Mouse (Mus musculus): Measurements from ENCODE around the gene Gnb1l. TPM values are rescaled to one million over a fixed set of nuclear protein-coding genes. Genes with fewer than 3 reads are reported as not detected.

The Gnb1l gene
- polyA plus RNA-seq, 1 experiment from 2014 or later = 12.9 TPM

DNA sequence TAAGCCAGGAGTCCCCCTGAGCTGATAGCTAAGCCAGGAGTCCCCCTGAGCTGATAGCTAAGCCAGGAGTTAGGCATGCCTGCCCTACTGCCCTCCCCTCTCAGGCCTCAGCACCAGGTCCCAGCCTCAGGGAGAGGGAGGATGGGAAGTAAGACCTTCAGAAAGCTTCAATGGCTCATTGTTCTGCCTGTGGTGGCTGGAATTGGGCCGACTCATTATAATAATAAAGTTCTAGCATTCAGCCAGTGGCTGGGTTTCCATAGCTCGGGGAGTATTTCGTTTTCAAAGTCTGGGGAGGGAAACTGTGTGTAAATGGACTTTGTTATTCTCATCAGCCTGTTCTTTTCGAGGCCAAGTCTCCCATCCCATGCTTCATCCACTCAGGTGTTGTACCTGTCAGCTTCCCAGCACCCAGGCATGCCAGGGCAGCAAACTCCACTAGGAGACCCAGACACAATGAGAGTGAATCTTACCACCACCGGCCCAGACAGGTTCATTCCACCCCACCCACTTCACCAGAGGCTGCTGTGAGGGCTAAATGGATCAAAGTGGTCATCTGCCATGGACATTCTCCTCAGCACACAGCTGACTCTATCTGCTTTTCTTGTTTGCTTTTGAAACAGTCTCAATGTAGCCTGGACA lies 13.6 kb upstream of the Gnb1l start:
- WGBS = 18% methylated on average over 5 of the region's 5 CpGs
- peak; percentile 63; the same call in 1 of the 2 replicates for ATAC-seq

DNA sequence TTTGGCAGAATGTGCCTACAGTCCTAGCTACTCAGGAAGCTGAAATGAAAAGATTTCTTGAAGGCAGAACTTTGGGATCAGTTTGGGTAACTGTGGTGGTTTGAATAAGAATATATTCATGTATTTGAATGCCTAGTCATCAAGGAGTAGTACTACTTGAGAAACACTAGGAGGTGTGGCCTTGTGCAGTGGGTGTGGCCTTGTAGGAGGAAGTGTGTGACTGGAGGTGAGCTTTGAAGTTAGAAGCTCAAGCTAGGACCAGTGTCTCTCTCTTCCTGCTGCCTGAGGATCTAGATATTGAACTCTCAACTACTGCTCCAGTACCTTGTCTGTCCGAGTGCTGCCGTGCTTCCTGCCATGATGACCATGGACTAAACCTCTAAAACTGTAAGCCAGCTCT lies 12.4 kb upstream of the Gnb1l start:
- H3K27ac ChIP-seq = no peak overlapping the region
- H3K36me3 ChIP-seq = no peaks in the 10 kb centered on the region
- no peak for ATAC-seq
- H3K9me3 ChIP-seq = no peaks in the 10 kb centered on the region
- no peak overlapping the region for H3K9ac ChIP-seq (replicated peaks)
- no peak overlapping the region for H3K4me2 ChIP-seq (replicated peaks)
- H3K27me3 ChIP-seq = no peaks in the 10 kb centered on the region
- H3K4me3 ChIP-seq (replicated peaks) = no peak overlapping the region
- peaks cover 17% of the 10 kb centered on the region for H3K4me1 ChIP-seq (replicated peaks)
- 85% methylated on average over 2 of the region's 2 CpGs for whole genome bisulfite sequencing

More for the DNA sequence above, 13.6 kb upstream of the Gnb1l start:
- Histone ChIP-seq H3K9ac (replicated peaks) (no peak overlapping the region), H3K36me3 (no peaks in the 10 kb centered on the region), H3K4me3 (replicated peaks) (no peak overlapping the region), H3K4me2 (replicated peaks) (no peak overlapping the region), H3K27ac (peak overlapping the region; percentile 7; the same call in 1 of the 2 replicates), H3K9me3 (no peaks in the 10 kb centered on the region), H3K27me3 (no peaks in the 10 kb centered on the region), H3K4me1 (replicated peaks) (peaks cover 17% of the 10 kb centered on the region)

DNA sequence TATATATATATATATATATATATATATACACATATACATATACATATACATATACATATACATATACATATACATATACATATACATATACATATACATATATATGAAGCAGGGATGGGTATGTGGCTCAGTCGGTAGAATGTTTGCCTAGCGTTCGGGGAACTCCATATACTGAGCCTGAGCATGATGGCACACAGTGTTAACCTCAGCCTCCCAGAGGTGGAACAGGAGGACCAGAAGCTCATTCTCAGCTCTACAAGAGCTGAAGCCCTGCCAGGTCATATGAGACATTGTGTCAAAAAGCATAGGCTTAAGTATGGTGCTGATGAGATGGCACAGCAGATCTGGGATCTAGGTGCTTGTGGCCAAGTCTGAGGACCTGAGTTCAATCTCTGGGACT lies 8.2 kb upstream of the Gnb1l start:
- no peaks in the 10 kb centered on the region for H3K27me3 ChIP-seq
- no peak for ATAC-seq
- H3K4me1 ChIP-seq (replicated peaks) = no peaks in the 10 kb centered on the region
- H3K4me2 ChIP-seq (replicated peaks) = no peak overlapping the region
- no peak overlapping the region for H3K27ac ChIP-seq
- WGBS = 97% methylated on average over 3 of the region's 3 CpGs
- no peaks in the 10 kb centered on the region for H3K9me3 ChIP-seq
- H3K9ac ChIP-seq (replicated peaks) = no peak overlapping the region
- H3K4me3 ChIP-seq (replicated peaks) = no peak overlapping the region
- H3K36me3 ChIP-seq = no peaks in the 10 kb centered on the region

GRCm38 (mm10) chr16:18490894-18491293 lies 7.6 kb upstream of the Gnb1l start:
- Histone ChIP-seq H3K36me3 (no peaks in the 10 kb centered on the region), H3K27ac (no peak overlapping the region), H3K4me3 (replicated peaks) (no peak overlapping the region), H3K27me3 (no peaks in the 10 kb centered on the region), H3K4me2 (replicated peaks) (no peak overlapping the region), H3K9ac (replicated peaks) (no peak overlapping the region), H3K4me1 (replicated peaks) (no peaks in the 10 kb centered on the region), H3K9me3 (no peaks in the 10 kb centered on the region)
- WGBS = 50% methylated on average over 1 of the region's 1 CpGs
- ATAC-seq = no peak

GRCm38 (mm10) chr16:18497865-18498515 lies 523 bp upstream of the Gnb1l start:
- 7% methylated on average over 6 of the region's 6 CpGs for WGBS
- peak; percentile 74 for ATAC-seq
- peak overlapping the region; percentile 66 for H3K4me3 ChIP-seq (replicated peaks)
- peak overlapping the region; percentile 86 for H3K4me2 ChIP-seq (replicated peaks)
- H3K27ac ChIP-seq = peak overlapping the region; percentile 93
- peaks cover 18% of the 10 kb centered on the region for H3K36me3 ChIP-seq
- peaks cover 21% of the 10 kb centered on the region for H3K4me1 ChIP-seq (replicated peaks)
- H3K9me3 ChIP-seq = no peaks in the 10 kb centered on the region
- H3K27me3 ChIP-seq = no peaks in the 10 kb centered on the region
- peak overlapping the region; percentile 81 for H3K9ac ChIP-seq (replicated peaks)

DNA sequence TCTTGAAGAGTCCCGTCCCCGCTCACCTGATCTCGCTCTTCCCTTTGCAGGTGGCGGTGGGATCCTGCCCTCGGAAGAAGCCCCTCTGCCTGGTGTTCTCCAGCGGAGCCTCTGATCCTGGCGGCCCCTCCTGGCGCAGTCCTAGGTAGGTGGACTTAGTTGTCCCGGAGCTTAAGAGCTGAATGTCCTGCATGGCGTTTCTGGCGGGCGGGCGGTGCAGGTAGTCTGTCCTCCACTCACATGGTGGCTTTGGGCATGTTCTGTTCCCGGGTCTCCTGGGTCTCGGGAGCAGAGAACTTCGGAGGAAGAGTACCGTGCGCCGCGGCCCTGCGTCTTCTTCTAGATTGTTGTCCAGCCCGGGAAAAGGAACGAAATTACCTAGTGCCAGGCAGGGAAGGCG lies 483 bp downstream of the Gnb1l start:
- Histone ChIP-seq H3K36me3 (peaks cover 25% of the 10 kb centered on the region), H3K9me3 (no peaks in the 10 kb centered on the region), H3K9ac (replicated peaks) (peak overlapping the region; percentile 81), H3K27ac (peak overlapping the region; percentile 93; the same call in 1 of the 2 replicates), H3K4me1 (replicated peaks) (peaks cover 21% of the 10 kb centered on the region), H3K27me3 (no peaks in the 10 kb centered on the region), H3K4me2 (replicated peaks) (peak overlapping the region; percentile 86), H3K4me3 (replicated peaks) (peak overlapping the region; percentile 66)
- WGBS = under 1% methylated on average over 24 of the region's 24 CpGs
- ATAC-seq = no peak

- Histone ChIP-seq H3K4me2 (replicated peaks) (no peak overlapping the region), H3K27me3 (no peaks in the 10 kb centered on the region), H3K9me3 (no peaks in the 10 kb centered on the region), H3K4me3 (replicated peaks) (no peak overlapping the region), H3K4me1 (replicated peaks) (peaks cover 21% of the 10 kb centered on the region), H3K9ac (replicated peaks) (no peak overlapping the region), H3K27ac (no peak overlapping the region), H3K36me3 (peaks cover 30% of the 10 kb centered on the region)
- 94% methylated on average over 6 of the region's 6 CpGs for WGBS
- no peak for ATAC-seq
Observed at GRCm38 (mm10) chr16:18501531-18501930, 3.0 kb downstream of the Gnb1l start.

GRCm38 (mm10) chr16:18503566-18504342 lies 5.2 kb downstream of the Gnb1l start:
- H3K27ac ChIP-seq = no peak overlapping the region
- H3K4me3 ChIP-seq (replicated peaks) = no peak overlapping the region
- no peaks in the 10 kb centered on the region for H3K27me3 ChIP-seq
- H3K9ac ChIP-seq (replicated peaks) = no peak overlapping the region
- peaks cover 13% of the 10 kb centered on the region for H3K4me1 ChIP-seq (replicated peaks)
- no peak overlapping the region for H3K4me2 ChIP-seq (replicated peaks)
- no peak for ATAC-seq
- H3K9me3 ChIP-seq = no peaks in the 10 kb centered on the region
- WGBS = 93% methylated on average over 14 of the region's 14 CpGs
- H3K36me3 ChIP-seq = peaks cover 30% of the 10 kb centered on the region

GRCm38 (mm10) chr16:18506524-18507199 lies 8.1 kb downstream of the Gnb1l start:
- Histone ChIP-seq H3K4me1 (replicated peaks) (no peaks in the 10 kb centered on the region), H3K9ac (replicated peaks) (no peak overlapping the region), H3K27me3 (no peaks in the 10 kb centered on the region), H3K4me3 (replicated peaks) (no peak overlapping the region), H3K27ac (no peak overlapping the region), H3K9me3 (no peaks in the 10 kb centered on the region), H3K36me3 (peaks cover 19% of the 10 kb centered on the region), H3K4me2 (replicated peaks) (no peak overlapping the region)
- no peak for ATAC-seq
- WGBS = 98% methylated on average over 3 of the region's 3 CpGs

GRCm38 (mm10) chr16:18507200-18507549 lies 8.7 kb downstream of the Gnb1l start:
- Histone ChIP-seq H3K27ac (no peak overlapping the region), H3K4me2 (replicated peaks) (no peak overlapping the region), H3K9ac (replicated peaks) (no peak overlapping the region), H3K4me3 (replicated peaks) (no peak overlapping the region), H3K27me3 (no peaks in the 10 kb centered on the region), H3K4me1 (replicated peaks) (no peaks in the 10 kb centered on the region), H3K9me3 (no peaks in the 10 kb centered on the region), H3K36me3 (peaks cover 14% of the 10 kb centered on the region)
- ATAC-seq = no peak
- WGBS = 65% methylated on average over 1 of the region's 1 CpGs

DNA sequence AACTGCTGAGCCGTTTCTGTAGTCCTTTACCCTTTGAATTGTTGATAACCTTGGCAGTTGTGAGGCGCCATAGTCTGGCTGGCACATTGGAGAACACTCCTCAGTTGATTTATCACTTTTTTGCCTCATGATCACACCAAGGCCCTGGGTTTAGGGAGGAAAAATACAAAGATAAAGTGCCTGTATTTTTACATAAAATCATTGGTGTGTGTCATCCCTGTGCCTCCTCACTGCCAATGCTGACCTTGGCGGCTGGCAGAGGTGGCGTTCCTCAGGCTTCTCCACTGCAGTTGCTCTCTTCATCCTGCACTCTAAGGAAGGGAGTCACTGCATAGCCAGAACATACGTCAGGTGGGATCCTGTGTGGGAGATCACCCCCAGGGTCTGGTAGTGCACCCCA lies 13.2 kb downstream of the Gnb1l start:
- no peak for ATAC-seq
- 85% methylated on average over 5 of the region's 5 CpGs for WGBS
- Histone ChIP-seq H3K9me3 (no peaks in the 10 kb centered on the region), H3K36me3 (no peaks in the 10 kb centered on the region), H3K4me1 (replicated peaks) (no peaks in the 10 kb centered on the region), H3K9ac (replicated peaks) (no peak overlapping the region), H3K27ac (no peak overlapping the region), H3K27me3 (no peaks in the 10 kb centered on the region), H3K4me2 (replicated peaks) (no peak overlapping the region), H3K4me3 (replicated peaks) (no peak overlapping the region)

- no peak overlapping the region for H3K4me3 ChIP-seq (replicated peaks)
- no peak for ATAC-seq
- 87% methylated on average over 6 of the region's 6 CpGs for WGBS
- no peaks in the 10 kb centered on the region for H3K9me3 ChIP-seq
- no peak overlapping the region for H3K27ac ChIP-seq
- H3K9ac ChIP-seq (replicated peaks) = no peak overlapping the region
- H3K36me3 ChIP-seq = no peaks in the 10 kb centered on the region
- no peak overlapping the region for H3K4me2 ChIP-seq (replicated peaks)
- H3K4me1 ChIP-seq (replicated peaks) = no peaks in the 10 kb centered on the region
- H3K27me3 ChIP-seq = no peaks in the 10 kb centered on the region
Observed at GRCm38 (mm10) chr16:18513508-18513907, 15.0 kb downstream of the Gnb1l start.

All from midbrain, embryonic 13.5 days (tissue).